ENCODE assay signal across 16 mouse cellular contexts in the genomic region with DNA sequence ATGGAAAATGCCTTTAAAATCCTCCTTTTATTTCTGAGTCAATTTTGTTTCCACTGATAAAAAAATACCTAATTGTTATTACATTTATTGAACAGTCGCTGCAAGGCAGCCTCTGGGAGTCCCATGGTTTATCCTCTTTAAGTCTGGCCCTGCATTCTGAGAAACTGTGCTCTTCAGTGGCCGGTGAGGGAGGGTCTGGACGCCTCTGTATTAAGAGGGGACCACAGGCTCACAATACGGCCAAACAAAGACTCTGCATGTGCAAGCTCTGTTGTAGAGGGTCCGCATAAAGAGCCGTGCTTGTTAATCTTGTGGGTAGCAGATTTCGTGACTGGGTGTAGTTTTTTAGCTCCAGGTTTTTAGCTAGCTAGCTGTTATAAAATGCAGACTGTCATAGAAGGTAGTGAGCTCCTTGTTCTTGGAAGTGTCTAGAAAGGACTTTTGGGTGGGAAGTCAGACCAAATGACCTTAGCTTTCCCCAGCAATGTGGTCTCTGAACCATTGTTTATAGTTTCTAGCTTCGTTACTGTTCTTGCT. TPM values are rescaled to one million over a fixed set of nuclear protein-coding genes. Genes with fewer than 3 reads are reported as not detected.
DNase-seq lines count a peak whose midpoint lies in the region; ATAC-seq and TF ChIP-seq lines count a peak whose summit lies in the region.
"Had no signal": no experiment of that assay in that cellular context is flagged by ENCODE, and none has a peak within 500 bp of the region (broad histone marks: within the 10 kb centered on the region; RNA-seq: fewer than 3 reads in every experiment).

No protein-coding gene starts in this region.

- DNase-seq in left cerebral cortex, adult 2 months (ENCODE audit: extremely low spot score in 1 of 2, low spot score in 2 of 2): no peak
- DNase-seq in left cerebral cortex, postnatal 10 days (ENCODE audit: extremely low spot score in 1 of 2, low spot score in 2 of 2): no peak
- DNase-seq in forebrain, postnatal 0 days: peak; percentile 47
- peak; percentile 60 for DNase-seq in midbrain, embryonic 10.5 days (ENCODE audit: low spot score)
- DNase-seq in MN1 (ENCODE audit: low spot score): no peak
- no peak for DNase-seq in right cerebral cortex, postnatal 4 days
- DNase-seq: heart, adult 11 months; heart, postnatal 14 days; liver, postnatal 0 days; thymus, postnatal 14 days had no signal

- 0 out of 2 replicates have a peak overlapping the region, but pooled peaks have one; percentile 10 for H3K9ac ChIP-seq in forebrain, postnatal 0 days
- H3K9ac ChIP-seq in liver, embryonic 12.5 days: no peak overlapping the region
- H3K9ac ChIP-seq: embryonic facial prominence, embryonic 15.5 days; liver, postnatal 0 days; stomach, embryonic 15.5 days had no signal

- H3K4me1 ChIP-seq in forebrain, postnatal 0 days (ENCODE audit: insufficient read depth): peaks cover 8% of the 10 kb centered on the region; the same call in 1 of the 2 replicates
- H3K4me1 ChIP-seq in midbrain, embryonic 10.5 days: peaks cover 93% of the 10 kb centered on the region
- peaks cover 11% of the 10 kb centered on the region; the same call in 1 of the 2 replicates for H3K4me1 ChIP-seq in liver, embryonic 12.5 days

- no peak for ATAC-seq in forebrain, postnatal 0 days
- no peak for ATAC-seq in frontal cortex, adult (ENCODE audit: low TSS enrichment)
- no peak for ATAC-seq in liver, embryonic 12.5 days
- ATAC-seq: intestine, postnatal 0 days; liver, postnatal 0 days had no signal

- intact Hi-C loops in left cerebral cortex, adult 2 months (cut with DNase I): no loop called here
- intact Hi-C loops in left cerebral cortex, postnatal 10 days (cut with DNase I): no loop called here

- no peaks in the 10 kb centered on the region for H3K9me3 ChIP-seq in forebrain, postnatal 0 days (ENCODE audit: low read length)
- no peaks in the 10 kb centered on the region for H3K9me3 ChIP-seq in midbrain, embryonic 10.5 days (replicated peaks)
- H3K9me3 ChIP-seq in liver, embryonic 12.5 days (replicated peaks): no peaks in the 10 kb centered on the region
- H3K9me3 ChIP-seq: embryonic facial prominence, embryonic 15.5 days; stomach, embryonic 15.5 days had no signal

- 14% methylated on average over 8 of the region's 8 CpGs for WGBS in forebrain, postnatal 0 days
- WGBS in midbrain, embryonic 10.5 days: 17% methylated on average over 8 of the region's 8 CpGs
- WGBS in liver, embryonic 12.5 days (ENCODE audit: insufficient replicate concordance): 51% methylated on average over 8 of the region's 8 CpGs

- H3K4me3 ChIP-seq in left cerebral cortex, adult 2 months: no peak overlapping the region
- no peak overlapping the region for H3K4me3 ChIP-seq in forebrain, postnatal 0 days (ENCODE audit: low read depth, low read length)
- peak overlapping the region; percentile 14; the same call in 1 of the 2 replicates for H3K4me3 ChIP-seq in midbrain, embryonic 10.5 days
- H3K4me3 ChIP-seq in liver, embryonic 12.5 days: no peak overlapping the region
- H3K4me3 ChIP-seq: embryonic facial prominence, embryonic 15.5 days; stomach, embryonic 15.5 days had no signal

- no peak for TF ChIP-seq CTCF in left cerebral cortex, adult 2 months (IDR thresholded peaks at IDR 0.05)
- no peak for TF ChIP-seq CTCF in forebrain, postnatal 0 days (IDR thresholded peaks at IDR 0.05; ENCODE audit: low read depth)

- H3K36me3 ChIP-seq in forebrain, postnatal 0 days (ENCODE audit: insufficient read depth): no peaks in the 10 kb centered on the region
- no peaks in the 10 kb centered on the region for H3K36me3 ChIP-seq in midbrain, embryonic 10.5 days
- H3K36me3 ChIP-seq in liver, embryonic 12.5 days: no peaks in the 10 kb centered on the region
- H3K36me3 ChIP-seq: embryonic facial prominence, embryonic 15.5 days; stomach, embryonic 15.5 days had no signal

- H3K27me3 ChIP-seq in forebrain, postnatal 0 days (ENCODE audit: insufficient read depth, low read length): no peaks in the 10 kb centered on the region
- peaks cover 24% of the 10 kb centered on the region; the same call in 1 of the 2 replicates for H3K27me3 ChIP-seq in midbrain, embryonic 10.5 days (ENCODE audit: low read depth, poor library complexity, severe bottlenecking)
- H3K27me3 ChIP-seq in liver, embryonic 12.5 days (replicated peaks): peaks cover 5% of the 10 kb centered on the region; the same call in 1 of the 2 replicates
- H3K27me3 ChIP-seq: embryonic facial prominence, embryonic 15.5 days; stomach, embryonic 15.5 days had no signal

- H3K4me2 ChIP-seq in forebrain, postnatal 0 days (ENCODE audit: low read depth): no peak overlapping the region
- no peak overlapping the region for H3K4me2 ChIP-seq in liver, embryonic 12.5 days
- H3K4me2 ChIP-seq: embryonic facial prominence, embryonic 15.5 days; stomach, embryonic 15.5 days had no signal

- H3K27ac ChIP-seq in left cerebral cortex, adult 2 months: peak overlapping the region; percentile 36; the same call in 1 of the 2 replicates
- H3K27ac ChIP-seq in forebrain, postnatal 0 days (ENCODE audit: low read depth, low read length): peak overlapping the region; percentile 35
- peak overlapping the region; percentile 84 for H3K27ac ChIP-seq in midbrain, embryonic 10.5 days (replicated peaks)
- H3K27ac ChIP-seq in liver, embryonic 12.5 days: no peak overlapping the region
- H3K27ac ChIP-seq: embryonic facial prominence, embryonic 15.5 days; macrophage; stomach, embryonic 15.5 days had no signal

RNA-seq across cellular contexts. Expression of gene Cplx2, which starts 42.1 kb away (rescaled TPM):
- 100 to 1,000 TPM; 798 to 848 TPM for total RNA-seq in left cerebral cortex, adult 2 months (2021)
- 100 to 1,000 TPM; 641 to 656 TPM for total RNA-seq in left cerebral cortex, postnatal 10 days (2021)
- 98.4 and 102 TPM in 2 replicates for total RNA-seq in forebrain, postnatal 0 days (2014; rRNA removed)
- 40.0 and 49.8 TPM in 2 replicates for polyA plus RNA-seq in forebrain, postnatal 0 days (2015; fragmentation: Nextera tagmentation; extraction: Ambion mirVana)
- polyA plus RNA-seq in midbrain, embryonic 10.5 days (2016; fragmentation: Nextera tagmentation; extraction: Ambion mirVana): 9.9 and 15.3 TPM in 2 replicates
- polyA plus RNA-seq in liver, embryonic 12.5 days (2016; fragmentation: Nextera tagmentation; extraction: Ambion mirVana): 0.45 and 0.52 TPM in 2 replicates
- polyA plus RNA-seq: macrophage had no signal

Comparison
In these comparisons a context has a peak if more than half of its experiments do, and no peak if none do; other contexts are left out.
1. DNase-seq: peak in forebrain, postnatal 0 days (single experiment) and midbrain, embryonic 10.5 days (single experiment); none in left cerebral cortex, adult 2 months (0 of 2), left cerebral cortex, postnatal 10 days (0 of 2), MN1 (single experiment) and right cerebral cortex, postnatal 4 days (single experiment).